Mouse (Mus musculus) CH12.LX (cell line): ENCODE results near the gene Slc38a2.

Experiments
- E2F4 ChIP-seq: IDR thresholded peaks from 2 replicates; pipeline ENCODE4 v1.6.1; 2011; ENCODE audit warnings: low read depth, low read length, improper control_type of control experiment; ENCODE audit not compliant: insufficient replicate concordance
- ETS1 ChIP-seq: conservative IDR thresholded peaks from 2 replicates; pipeline ENCODE4 v1.6.1; 2012; ENCODE audit warnings: low read depth, mild to moderate bottlenecking, inconsistent platforms, low read length, improper control_type of control experiment, moderate library complexity
- IRF4 ChIP-seq: IDR thresholded peaks from 2 replicates; pipeline ENCODE4 v1.6.1; 2014; ENCODE audit warnings: low read depth, mild to moderate bottlenecking, inconsistent platforms, low read length, improper control_type of control experiment
- JUN ChIP-seq: IDR thresholded peaks from 2 replicates; pipeline ENCODE4 v1.6.1; 2011; ENCODE audit warnings: low read depth, mild to moderate bottlenecking, low read length, improper control_type of control experiment, moderate library complexity; ENCODE audit not compliant: insufficient read depth
- KAT2A ChIP-seq: IDR thresholded peaks from 2 replicates; pipeline ENCODE4 v1.6.1; 2012; ENCODE audit warnings: low read length, improper control_type of control experiment, inconsistent platforms; ENCODE audit not compliant: insufficient replicate concordance
- MAZ ChIP-seq: IDR thresholded peaks from 2 replicates; pipeline ENCODE4 v1.6.1; 2012; ENCODE audit warnings: low read depth, mild to moderate bottlenecking, inconsistent platforms, low read length, improper control_type of control experiment, moderate library complexity
- MEF2A ChIP-seq: IDR thresholded peaks from 2 replicates; pipeline ENCODE4 v1.6.1; 2014; ENCODE audit warnings: low read depth, mild to moderate bottlenecking, inconsistent platforms, low read length, improper control_type of control experiment, borderline replicate concordance
- MYC ChIP-seq: IDR thresholded peaks from 2 replicates; pipeline ENCODE4 v1.6.1; 2011; ENCODE audit warnings: low read depth, mild to moderate bottlenecking, improper control_type of control experiment, low read length
- NELFE ChIP-seq: IDR thresholded peaks from 2 replicates; pipeline ENCODE4 v1.6.1; 2011; ENCODE audit warnings: low read depth, low read length, improper control_type of control experiment
- POLR2A ChIP-seq: IDR thresholded peaks from 2 replicates; pipeline ENCODE4 v1.6.1; 2011; ENCODE audit warnings: low read depth, mild to moderate bottlenecking, improper control_type of control experiment, low read length
- SIN3A ChIP-seq: IDR thresholded peaks from 2 replicates; pipeline ENCODE4 v1.6.1; 2012; ENCODE audit warnings: low read length, improper control_type of control experiment, inconsistent platforms
- TBP ChIP-seq: conservative IDR thresholded peaks from 2 replicates; pipeline ENCODE4 v1.6.1; 2011; ENCODE audit warnings: low read depth, low read length, improper control_type of control experiment

GRCm38 (mm10) chr15:96734423-96734822 lies 34.9 kb upstream of the Slc38a2 start:
- no peak for TF ChIP-seq IRF4
- TF ChIP-seq NELFE, result no peak
- TF ChIP-seq POLR2A, result no peak
- no peak for TF ChIP-seq JUN
- TF ChIP-seq MYC, result no peak
- no peak for TF ChIP-seq TBP
- TF ChIP-seq ETS1, result no peak
- no peak for TF ChIP-seq MAZ
- no peak for TF ChIP-seq MEF2A
- TF ChIP-seq SIN3A, result no peak
- no peak for TF ChIP-seq E2F4
- no peak for TF ChIP-seq KAT2A
